Mouse (Mus musculus) skeletal muscle tissue, adult 2 months (tissue): ENCODE measurements around the gene Gnat1.

Source experiments
- DNase-seq: peaks from one replicate; pipeline ENCODE4 v3.0.0-alpha.2; 2012; ENCODE audit warnings: low read depth, low spot score

Gnat1 gene

DNA sequence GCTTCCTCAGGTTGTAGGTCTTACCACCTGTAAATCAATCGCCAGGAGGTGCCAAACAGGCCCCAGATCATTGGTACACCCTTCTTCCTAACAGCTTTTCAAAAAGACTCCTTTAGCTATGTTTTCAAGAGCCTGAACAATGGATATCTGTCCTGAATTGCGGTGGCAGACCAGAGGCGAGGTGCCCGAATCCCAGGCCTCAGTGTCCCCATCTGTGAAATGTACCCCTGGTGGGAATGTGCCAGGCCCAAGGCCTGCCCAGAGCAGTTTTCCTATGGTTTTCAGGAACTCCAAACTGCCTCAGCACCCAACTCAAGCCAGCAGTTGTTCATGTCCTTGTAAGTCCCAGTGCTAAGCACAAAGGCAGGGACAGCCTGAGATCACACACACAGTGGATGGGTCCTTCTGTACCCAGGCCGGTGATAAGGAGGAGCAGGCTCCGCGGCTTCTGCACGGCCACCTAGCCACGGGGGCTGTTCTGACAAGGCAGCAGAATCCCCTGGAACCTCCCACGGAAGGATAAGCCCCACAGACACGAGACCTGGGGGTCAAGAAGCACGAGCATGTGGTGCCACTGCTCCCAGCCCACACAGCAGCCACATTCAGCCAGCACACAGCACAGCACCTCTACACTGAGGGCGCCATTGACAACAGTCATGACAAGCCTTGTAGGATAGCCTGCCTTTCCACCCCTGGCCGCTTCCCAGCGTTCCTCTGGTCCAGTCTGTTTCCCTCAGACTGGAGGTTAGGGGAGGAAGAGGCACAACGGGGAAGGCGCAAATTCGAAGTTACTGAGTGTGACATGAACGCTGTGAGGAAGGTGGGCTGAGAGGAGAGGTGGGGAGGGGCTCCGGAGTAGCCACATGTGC, 51.9 kb downstream of the Gnat1 start:
- no peak for DNase-seq

- no peak for DNase-seq
These were observed 52.7 kb downstream of the Gnat1 start for GRCm38 (mm10) chr9:107626844-107627277.

GRCm38 (mm10) chr9:107626158-107626843, 53.2 kb downstream of the Gnat1 start:
- DNase-seq = no peak

- DNase-seq = no peak
These were observed 54.0 kb downstream of the Gnat1 start for GRCm38 (mm10) chr9:107625351-107626128.

- DNase-seq = no peak
These were observed 54.6 kb downstream of the Gnat1 start for GRCm38 (mm10) chr9:107624951-107625350.

DNA sequence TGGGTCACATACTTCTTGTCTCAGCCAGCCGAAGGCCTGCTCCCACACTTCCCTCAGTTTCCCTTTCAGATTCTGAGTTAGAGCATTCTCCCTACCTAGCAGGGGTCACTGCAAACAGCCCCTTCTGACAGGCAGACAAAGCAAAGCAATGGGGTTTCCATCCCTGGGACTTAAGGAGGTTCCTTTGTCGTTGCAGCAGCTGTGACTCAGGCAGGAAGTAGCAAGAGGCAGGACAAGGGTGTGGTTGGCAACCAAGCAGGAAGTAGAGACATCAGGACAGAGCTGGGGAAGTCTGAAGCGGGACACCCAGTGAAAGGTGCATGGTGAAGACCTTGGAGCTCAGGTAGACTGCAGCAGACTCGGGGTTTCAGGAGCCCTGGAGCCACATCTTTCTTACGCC, 55.0 kb downstream of the Gnat1 start:
- DNase-seq = no peak
